Mouse (Mus musculus) forebrain, embryonic 10.5 days (tissue): Measurements from ENCODE around the gene Lingo3. TPM values are rescaled to one million over a fixed set of nuclear protein-coding genes. Genes with fewer than 3 reads are reported as not detected.

Experiments
- DNase-seq: peaks from one replicate; pipeline ENCODE4 v3.0.0-alpha.2; 2017; ENCODE audit warnings: low spot score; ENCODE audit errors: extremely low spot score
- H3K27ac ChIP-seq: fragments of 300-500 bp; sonication (generic); 2 replicates; pipeline ENCODE4 v1.5.1; 2016; ENCODE audit warnings: mild to moderate bottlenecking
- H3K27me3 ChIP-seq: fragments of 300-500 bp; sonication (generic); 2 replicates; pipeline ENCODE4 v1.6.1; 2016; ENCODE audit warnings: mild to moderate bottlenecking; ENCODE audit not compliant: poor library complexity, severe bottlenecking
- H3K36me3 ChIP-seq: fragments of 300-500 bp; sonication (generic); replicated peaks from 2 replicates; pipeline ENCODE4 v1.6.1; 2016; ENCODE audit warnings: mild to moderate bottlenecking, moderate library complexity
- H3K4me1 ChIP-seq: fragments of 300-500 bp; sonication (generic); 2 replicates; pipeline ENCODE4 v1.6.1; 2016
- H3K4me3 ChIP-seq: fragments of 300-500 bp; sonication (generic); 2 replicates; pipeline ENCODE4 v1.5.1; 2016; ENCODE audit warnings: mild to moderate bottlenecking, moderate library complexity
- H3K9me3 ChIP-seq: fragments of 300-500 bp; sonication (generic); 2 replicates; pipeline ENCODE4 v1.6.1; 2016; ENCODE audit warnings: mild to moderate bottlenecking, moderate library complexity
- WGBS: fragments of 180-500 bp; shearing (Covaris S2); methylation state at CpG from one replicate; pipeline ENCODE4 v1.1.7; 2016; 5-methylcytosine and 5-hydroxymethylcytosine counted together
- microRNA counts: library from miRNA; unstranded; fragments of <30 nt; microRNA quantifications from one replicate; lab custom pipeline; 2017
- microRNA-seq: library from miRNA; unstranded; fragments of <30 nt; microRNA quantifications from one replicate; pipeline ENCODE4, GENCODE M21; 2017
- polyA plus RNA-seq: library from polyadenylated mRNA; unstranded; fragments of >200 nt; fragmentation: Nextera tagmentation; extraction: Ambion mirVana; gene quantifications from 2 replicates; pipeline ENCODE4 v1.2.1, GENCODE M21; 2016

Lingo3 gene
- polyA plus RNA-seq, 1 experiment from 2014 or later, result 1.5 TPM

GRCm38 (mm10) chr10:80790761-80791404, 53.0 kb downstream of the Lingo3 start:
- DNase-seq, result no peak
- H3K27ac ChIP-seq, result 0 out of 2 replicates have a peak overlapping the region, but pooled peaks have one; percentile 6
- H3K4me1 ChIP-seq, result peaks cover 5% of the 10 kb centered on the region
- 0 out of 2 replicates have a peak overlapping the region, but pooled peaks have one; percentile 11 for H3K4me3 ChIP-seq
- H3K27me3 ChIP-seq, result no peaks in the 10 kb centered on the region
- 89% methylated on average over 19 of the region's 19 CpGs for WGBS
- no peaks in the 10 kb centered on the region for H3K9me3 ChIP-seq
- peaks cover 99% of the 10 kb centered on the region for H3K36me3 ChIP-seq

GRCm38 (mm10) chr10:80787517-80787916, 56.3 kb downstream of the Lingo3 start:
- Histone ChIP-seq H3K36me3 (peaks cover 99% of the 10 kb centered on the region), H3K4me3 (no peak overlapping the region), H3K27me3 (no peaks in the 10 kb centered on the region), H3K9me3 (no peaks in the 10 kb centered on the region), H3K27ac (no peak overlapping the region), H3K4me1 (peaks cover 2% of the 10 kb centered on the region)
- DNase-seq, result no peak
- 90% methylated on average over 2 of the region's 2 CpGs for WGBS

GRCm38 (mm10) chr10:80785963-80786362, 57.9 kb downstream of the Lingo3 start:
- H3K4me3 ChIP-seq, result no peak overlapping the region

GRCm38 (mm10) chr10:80784871-80785270, 59.0 kb downstream of the Lingo3 start:
- H3K27me3 ChIP-seq, result no peaks in the 10 kb centered on the region
- WGBS, result 84% methylated on average over 12 of the region's 12 CpGs
- no peaks in the 10 kb centered on the region for H3K9me3 ChIP-seq
- no peak overlapping the region for H3K27ac ChIP-seq
- peaks cover 98% of the 10 kb centered on the region for H3K36me3 ChIP-seq
- H3K4me1 ChIP-seq, result no peaks in the 10 kb centered on the region
- H3K4me3 ChIP-seq, result no peak overlapping the region
- DNase-seq, result no peak

More at GRCm38 (mm10) chr10:80785963-80786362, 57.9 kb downstream of the Lingo3 start:
- no peaks in the 10 kb centered on the region for H3K9me3 ChIP-seq
- no peak overlapping the region for H3K27ac ChIP-seq
- DNase-seq, result no peak
- WGBS, result 94% methylated on average over 11 of the region's 11 CpGs
- no peaks in the 10 kb centered on the region for H3K27me3 ChIP-seq
- H3K4me1 ChIP-seq, result no peaks in the 10 kb centered on the region; the same call in 1 of the 2 replicates
- peaks cover 99% of the 10 kb centered on the region for H3K36me3 ChIP-seq

- 95% methylated on average over 2 of the region's 2 CpGs for WGBS
- H3K27me3 ChIP-seq, result no peaks in the 10 kb centered on the region
- H3K36me3 ChIP-seq, result peaks cover 99% of the 10 kb centered on the region
- H3K4me1 ChIP-seq, result no peaks in the 10 kb centered on the region
- no peak for DNase-seq
- H3K4me3 ChIP-seq, result no peak overlapping the region
- H3K9me3 ChIP-seq, result no peaks in the 10 kb centered on the region
- H3K27ac ChIP-seq, result no peak overlapping the region
These were observed 59.5 kb downstream of the Lingo3 start for GRCm38 (mm10) chr10:80784302-80784701.

MicroRNAs within 50 kb of the gene (microRNA counts, 519-probe panel; counts per million panel counts)
- 341 counts per million, percentile 65 among the panel's probes with 10 or more counts for microRNA mmu-miR-1982 (lab: Ali Mortazavi, UCI)

Small RNAs within 50 kb of the gene (microRNA-seq; reads per million reads assigned to microRNA genes)
- gene Mir1982, result 3.0 reads per million, percentile 2 among the genes with 10 or more reads in this experiment

Other genes with a start within 250 kb of the Lingo3 start
- gene Scamp4, start 241.2 kb downstream of the Lingo3 start, polyA plus RNA-seq, result 91.5 and 93.0 TPM in 2 replicates
- gene Adat3, start 241.2 kb downstream of the Lingo3 start, polyA plus RNA-seq, result 10.7 and 11.9 TPM in 2 replicates
- 4.7 and 5.6 TPM in 2 replicates for gene Gm49322, start 238.0 kb downstream of the Lingo3 start, polyA plus RNA-seq
- gene Csnk1g2, start 221.2 kb downstream of the Lingo3 start, polyA plus RNA-seq, result 123 and 133 TPM in 2 replicates
- gene Btbd2, start 187.0 kb downstream of the Lingo3 start, polyA plus RNA-seq, result 71.6 and 78.1 TPM in 2 replicates
- 91.0 and 100 TPM in 2 replicates for gene Mknk2, start 165.9 kb downstream of the Lingo3 start, polyA plus RNA-seq
- 53.9 and 54.7 TPM in 2 replicates for gene Mob3a, start 142.1 kb downstream of the Lingo3 start, polyA plus RNA-seq
- gene Izumo4, start 141.9 kb downstream of the Lingo3 start, polyA plus RNA-seq, result 7.7 and 10.9 TPM in 2 replicates
- 58.2 and 58.7 TPM in 2 replicates for gene Ap3d1, start 101.8 kb downstream of the Lingo3 start, polyA plus RNA-seq
- 20.8 and 21.7 TPM in 2 replicates for gene Dot1l, start 88.8 kb downstream of the Lingo3 start, polyA plus RNA-seq
- gene Sf3a2, start 45.8 kb downstream of the Lingo3 start, polyA plus RNA-seq, result 110 and 118 TPM in 2 replicates
- 196 and 197 TPM in 2 replicates for gene Plekhj1, start 45.4 kb downstream of the Lingo3 start, polyA plus RNA-seq
- 0.09 TPM in 2 replicates for gene Amh, start 38.8 kb downstream of the Lingo3 start, polyA plus RNA-seq
- gene Jsrp1, start 30.5 kb downstream of the Lingo3 start, polyA plus RNA-seq, result 0.40 and 0.65 TPM in 2 replicates
- 2,273 and 2,281 TPM in 2 replicates for gene Oaz1, start 17.4 kb downstream of the Lingo3 start, polyA plus RNA-seq
- 351 and 360 TPM in 2 replicates for gene Lsm7, start 11.2 kb upstream of the Lingo3 start, polyA plus RNA-seq
- 43.9 and 44.9 TPM in 2 replicates for gene Sppl2b, start 11.2 kb upstream of the Lingo3 start, polyA plus RNA-seq
- 0.05 TPM in 1 of 2 replicates, not detected in the other for gene Tmprss9, start 27.8 kb upstream of the Lingo3 start, polyA plus RNA-seq
- gene Timm13, start 56.9 kb upstream of the Lingo3 start, polyA plus RNA-seq, result 395 and 401 TPM in 2 replicates
- gene Lmnb2, start 74.2 kb upstream of the Lingo3 start, polyA plus RNA-seq, result 85.6 and 89.5 TPM in 2 replicates
- gene Gadd45b, start 86.0 kb upstream of the Lingo3 start, polyA plus RNA-seq, result 5.9 and 6.3 TPM in 2 replicates
- 6.3 and 6.9 TPM in 2 replicates for gene Gng7, start 170.9 kb upstream of the Lingo3 start, polyA plus RNA-seq
- gene Diras1, start 181.6 kb upstream of the Lingo3 start, polyA plus RNA-seq, result 2.1 and 2.5 TPM in 2 replicates
- gene Slc39a3, start 193.4 kb upstream of the Lingo3 start, polyA plus RNA-seq, result 15.7 and 15.8 TPM in 2 replicates
- gene Sgta, start 216.1 kb upstream of the Lingo3 start, polyA plus RNA-seq, result 285 and 286 TPM in 2 replicates
- gene Thop1, start 226.0 kb upstream of the Lingo3 start, polyA plus RNA-seq, result 106 and 114 TPM in 2 replicates